In the genomic region with DNA sequence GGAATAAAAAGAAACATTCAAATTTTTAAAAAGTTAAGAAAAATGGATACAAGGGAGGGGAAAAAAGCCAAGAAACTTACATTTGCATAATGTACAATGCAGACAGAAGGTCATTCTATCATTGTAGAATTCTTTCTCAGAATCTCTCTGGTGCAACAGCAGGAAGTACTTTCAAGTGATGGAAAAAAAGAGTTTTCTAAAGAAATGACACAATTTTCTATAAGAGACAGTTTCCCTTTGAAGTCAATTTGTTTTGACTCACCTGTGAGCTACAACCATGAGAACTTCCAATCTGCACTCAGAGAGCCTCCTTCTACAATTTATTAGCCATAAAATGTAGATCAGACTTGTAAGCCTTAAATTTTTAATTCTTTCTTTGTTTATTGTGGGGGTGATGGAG, we compare ENCODE assay signal across 20 mouse cellular contexts.
"Had no signal": no experiment of that assay in that cellular context is flagged by ENCODE, and none has a peak within 500 bp of the region (broad histone marks: within the 10 kb centered on the region; RNA-seq: fewer than 3 reads in every experiment).

No protein-coding gene starts in this region.

- H3K4me2 ChIP-seq: lung, embryonic 14.5 days; midbrain, embryonic 13.5 days; neural tube, embryonic 12.5 days; neural tube, embryonic 15.5 days had no signal

- H3K9ac ChIP-seq: liver, embryonic 14.5 days; liver, postnatal 0 days; lung, embryonic 14.5 days; midbrain, embryonic 13.5 days; neural tube, embryonic 12.5 days; neural tube, embryonic 15.5 days had no signal

- H3K27ac ChIP-seq: kidney, postnatal 0 days; layer of hippocampus, adult 2 months; liver, embryonic 14.5 days; macrophage; midbrain, embryonic 13.5 days; neural tube, embryonic 12.5 days; neural tube, embryonic 15.5 days had no signal

- H3K4me3 ChIP-seq: layer of hippocampus, adult 2 months; midbrain, embryonic 13.5 days; neural tube, embryonic 12.5 days; neural tube, embryonic 15.5 days had no signal

- H3K4me1 ChIP-seq: midbrain, embryonic 13.5 days; neural tube, embryonic 12.5 days; neural tube, embryonic 15.5 days had no signal

- H3K27me3 ChIP-seq: midbrain, embryonic 13.5 days; neural tube, embryonic 12.5 days; neural tube, embryonic 15.5 days had no signal

- ATAC-seq: intestine, embryonic 16.5 days; liver, postnatal 0 days; lung, postnatal 0 days; midbrain, embryonic 13.5 days had no signal

- H3K9me3 ChIP-seq: midbrain, embryonic 13.5 days; neural tube, embryonic 12.5 days; neural tube, embryonic 15.5 days had no signal

- DNase-seq: kidney, adult 18-20 months; kidney, adult 9 months; kidney, postnatal 25 days; layer of hippocampus, adult 9-11 months; liver, postnatal 0 days; lung, embryonic 14.5 days; right cerebral cortex, adult 18-20 months; right cerebral cortex, postnatal 14 days; right cerebral cortex, postnatal 4 days; thymus, adult 18-20 months; thymus, postnatal 25 days had no signal

- H3K36me3 ChIP-seq: midbrain, embryonic 13.5 days; neural tube, embryonic 12.5 days; neural tube, embryonic 15.5 days had no signal
